Mouse (Mus musculus): ENCODE measurements around the gene Timd4. TPM values are rescaled to one million over a fixed set of nuclear protein-coding genes. Genes with fewer than 3 reads are reported as not detected.

Timd4 gene
- polyA plus RNA-seq (2012; rRNA removed) = 0.96 and 1.3 TPM in 2 replicates

- 60% methylated on average over 5 of the region's 5 CpGs for WGBS
- no peaks in the 10 kb centered on the region for H3K4me1 ChIP-seq (ENCODE audit: control insufficient read depth, insufficient read depth, low read length)
- TF ChIP-seq CTCF (IDR thresholded peaks at IDR 0.05; ENCODE audit: insufficient read depth, low read length) = no peak
- TF ChIP-seq POLR2A (IDR thresholded peaks at IDR 0.05; ENCODE audit: borderline replicate concordance, extremely low read depth, low read depth, low read length) = no peak
- DNase-seq = no peak
- no peak within 1 kb of the TSS for H3K4me3 ChIP-seq (replicated peaks; ENCODE audit: extremely low read depth, low read depth, low read length)
These were observed at the start of gene Timd4 for GRCm38 (mm10) chr11:46810511-46810910. TSS of gene Timd4 (plus strand) at chr11:46810800.

- Histone ChIP-seq H3K4me1 (ENCODE audit: control insufficient read depth, insufficient read depth, low read length) (no peaks in the 10 kb centered on the region), H3K4me3 (replicated peaks; ENCODE audit: extremely low read depth, low read depth, low read length) (no peak overlapping the region)
- WGBS = 60% methylated on average over 3 of the region's 3 CpGs
- TF ChIP-seq CTCF (IDR thresholded peaks at IDR 0.05; ENCODE audit: insufficient read depth, low read length) (no peak), POLR2A (IDR thresholded peaks at IDR 0.05; ENCODE audit: borderline replicate concordance, extremely low read depth, low read depth, low read length) (no peak)
- DNase-seq = no peak
These were observed 33.7 kb upstream of the Timd4 start for GRCm38 (mm10) chr11:46776879-46777278.

GRCm38 (mm10) chr11:46779811-46780210, 30.8 kb upstream of the Timd4 start:
- Histone ChIP-seq H3K4me3 (replicated peaks; ENCODE audit: extremely low read depth, low read depth, low read length) (no peak overlapping the region), H3K4me1 (ENCODE audit: control insufficient read depth, insufficient read depth, low read length) (no peaks in the 10 kb centered on the region)
- no peak for DNase-seq
- WGBS = 78% methylated on average over 2 of the region's 2 CpGs
- TF ChIP-seq CTCF (IDR thresholded peaks at IDR 0.05; ENCODE audit: insufficient read depth, low read length) (no peak), POLR2A (IDR thresholded peaks at IDR 0.05; ENCODE audit: borderline replicate concordance, extremely low read depth, low read depth, low read length) (no peak)

- DNase-seq = no peak
- WGBS = 62% methylated on average over 2 of the region's 2 CpGs
These were observed 6.2 kb upstream of the Timd4 start for GRCm38 (mm10) chr11:46804440-46804839.

GRCm38 (mm10) chr11:46817692-46818091, 7.1 kb downstream of the Timd4 start:
- Histone ChIP-seq H3K4me1 (ENCODE audit: control insufficient read depth, insufficient read depth, low read length) (no peaks in the 10 kb centered on the region), H3K4me3 (replicated peaks; ENCODE audit: extremely low read depth, low read depth, low read length) (no peak overlapping the region)
- no peak for DNase-seq
- WGBS = 78% methylated on average over 5 of the region's 5 CpGs
- TF ChIP-seq POLR2A (IDR thresholded peaks at IDR 0.05; ENCODE audit: borderline replicate concordance, extremely low read depth, low read depth, low read length) = no peak
- TF ChIP-seq CTCF (IDR thresholded peaks at IDR 0.05; ENCODE audit: insufficient read depth, low read length) = no peak

More at GRCm38 (mm10) chr11:46804440-46804839, 6.2 kb upstream of the Timd4 start:
- Histone ChIP-seq H3K4me3 (replicated peaks; ENCODE audit: extremely low read depth, low read depth, low read length) (no peak overlapping the region), H3K4me1 (ENCODE audit: control insufficient read depth, insufficient read depth, low read length) (no peaks in the 10 kb centered on the region)
- TF ChIP-seq CTCF (IDR thresholded peaks at IDR 0.05; ENCODE audit: insufficient read depth, low read length) = no peak
- no peak for TF ChIP-seq POLR2A (IDR thresholded peaks at IDR 0.05; ENCODE audit: borderline replicate concordance, extremely low read depth, low read depth, low read length)

DNA sequence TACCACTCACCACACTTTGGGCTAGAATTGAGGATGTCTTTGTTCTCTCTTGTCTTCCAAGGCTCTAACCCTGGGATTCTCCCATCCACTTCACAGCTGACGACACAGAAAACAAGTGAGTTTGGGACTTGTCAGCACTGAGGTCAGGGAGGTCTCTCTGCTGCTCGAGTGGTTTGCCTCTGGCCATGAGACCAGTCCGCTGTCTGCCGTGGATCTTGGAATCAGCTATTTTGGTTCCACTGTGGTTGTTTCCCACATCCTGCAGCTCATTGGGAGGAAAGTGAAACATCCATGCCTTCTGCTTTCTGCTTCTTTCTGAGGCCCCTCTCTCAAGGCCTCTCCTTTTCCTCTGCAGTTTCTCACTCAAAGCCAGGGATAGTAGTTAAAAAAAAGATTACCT, 9.3 kb downstream of the Timd4 start:
- no peak for DNase-seq
- WGBS = 33% methylated on average over 4 of the region's 4 CpGs

DNA sequence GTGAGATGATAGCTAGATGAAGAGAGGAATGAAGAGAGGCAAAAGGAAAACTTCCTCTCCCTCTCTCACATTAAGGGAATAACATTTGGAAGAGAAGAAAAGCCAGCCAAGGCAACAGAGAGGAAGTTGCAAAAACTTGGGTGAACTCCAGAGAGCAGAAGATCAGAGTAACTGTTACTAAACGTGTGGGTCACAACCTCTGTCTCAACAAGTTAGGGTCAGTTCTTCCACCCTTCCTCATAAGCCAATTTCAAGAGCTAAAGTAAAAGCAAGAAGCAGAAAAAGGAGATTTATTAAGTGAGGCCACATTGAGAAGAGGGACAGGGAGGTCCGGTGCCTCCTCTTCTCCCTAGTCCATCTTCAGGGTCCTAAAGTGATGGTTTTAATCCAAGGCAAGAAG, 19.7 kb downstream of the Timd4 start:
- WGBS = 42% methylated on average over 2 of the region's 2 CpGs
- no peak overlapping the region for H3K4me3 ChIP-seq (replicated peaks; ENCODE audit: extremely low read depth, low read depth, low read length)
- no peak for DNase-seq
- H3K4me1 ChIP-seq (ENCODE audit: control insufficient read depth, insufficient read depth, low read length) = no peaks in the 10 kb centered on the region
- TF ChIP-seq CTCF (IDR thresholded peaks at IDR 0.05; ENCODE audit: insufficient read depth, low read length) (no peak), POLR2A (IDR thresholded peaks at IDR 0.05; ENCODE audit: borderline replicate concordance, extremely low read depth, low read depth, low read length) (no peak)

More for the DNA sequence above, 9.3 kb downstream of the Timd4 start:
- Histone ChIP-seq H3K4me3 (replicated peaks; ENCODE audit: extremely low read depth, low read depth, low read length) (no peak overlapping the region), H3K4me1 (ENCODE audit: control insufficient read depth, insufficient read depth, low read length) (no peaks in the 10 kb centered on the region)
- no peak for TF ChIP-seq CTCF (IDR thresholded peaks at IDR 0.05; ENCODE audit: insufficient read depth, low read length)
- TF ChIP-seq POLR2A (IDR thresholded peaks at IDR 0.05; ENCODE audit: borderline replicate concordance, extremely low read depth, low read depth, low read length) = no peak

DNA sequence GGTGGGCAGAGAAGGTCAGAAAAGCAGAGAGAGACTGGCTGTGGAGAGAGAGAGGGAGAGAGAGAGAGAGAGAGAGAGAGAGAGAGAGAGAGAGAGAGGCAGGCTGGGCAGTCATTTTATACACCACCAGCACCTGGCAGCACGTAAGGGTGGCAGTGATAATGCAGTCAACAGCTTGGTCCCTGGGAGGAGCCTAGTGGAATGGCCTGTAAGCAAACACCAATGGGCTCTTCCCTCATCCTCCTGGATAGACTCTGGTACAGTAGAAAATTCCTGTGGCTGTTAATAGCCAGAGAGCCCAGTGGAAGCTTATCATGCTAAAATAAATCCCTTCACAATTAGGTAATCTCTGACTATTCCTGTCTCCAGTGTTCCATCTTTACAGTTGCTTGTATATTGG, 24.5 kb downstream of the Timd4 start:
- no peak overlapping the region for H3K4me3 ChIP-seq (replicated peaks; ENCODE audit: extremely low read depth, low read depth, low read length)
- H3K4me1 ChIP-seq (ENCODE audit: control insufficient read depth, insufficient read depth, low read length) = no peaks in the 10 kb centered on the region
- no peak for TF ChIP-seq CTCF (IDR thresholded peaks at IDR 0.05; ENCODE audit: insufficient read depth, low read length)
- no peak for DNase-seq
- 46% methylated on average over 1 of the region's 1 CpGs for WGBS

- Histone ChIP-seq H3K4me3 (replicated peaks; ENCODE audit: extremely low read depth, low read depth, low read length) (no peak overlapping the region), H3K4me1 (ENCODE audit: control insufficient read depth, insufficient read depth, low read length) (no peaks in the 10 kb centered on the region)
- WGBS = 46% methylated on average over 2 of the region's 2 CpGs
- TF ChIP-seq POLR2A (IDR thresholded peaks at IDR 0.05; ENCODE audit: borderline replicate concordance, extremely low read depth, low read depth, low read length) = no peak
- no peak for TF ChIP-seq CTCF (IDR thresholded peaks at IDR 0.05; ENCODE audit: insufficient read depth, low read length)
- DNase-seq = no peak
These were observed 31.6 kb downstream of the Timd4 start for GRCm38 (mm10) chr11:46842015-46842726.

GRCm38 (mm10) chr11:46846661-46847060, 36.1 kb downstream of the Timd4 start:
- no peaks in the 10 kb centered on the region for H3K4me1 ChIP-seq (ENCODE audit: control insufficient read depth, insufficient read depth, low read length)
- WGBS = 91% methylated on average over 1 of the region's 1 CpGs
- no peak overlapping the region for H3K4me3 ChIP-seq (replicated peaks; ENCODE audit: extremely low read depth, low read depth, low read length)
- DNase-seq = no peak
- TF ChIP-seq POLR2A (IDR thresholded peaks at IDR 0.05; ENCODE audit: borderline replicate concordance, extremely low read depth, low read depth, low read length) (no peak), CTCF (IDR thresholded peaks at IDR 0.05; ENCODE audit: insufficient read depth, low read length) (no peak)
